Mouse (Mus musculus) Muller cell, postnatal 12 days (primary cell): ENCODE measurements at regions not wholly inside any gene's neighbourhood (a gene's known extent, or its start where the extent isn't known, plus 50 kb on each side); places are given as distances from the start of the nearest gene placed in this dataset.

Experiments
- DNase-seq: peaks from one replicate; pipeline ENCODE4 v3.0.0-alpha.2; 2015; ENCODE audit errors: inconsistent ontology term

DNA sequence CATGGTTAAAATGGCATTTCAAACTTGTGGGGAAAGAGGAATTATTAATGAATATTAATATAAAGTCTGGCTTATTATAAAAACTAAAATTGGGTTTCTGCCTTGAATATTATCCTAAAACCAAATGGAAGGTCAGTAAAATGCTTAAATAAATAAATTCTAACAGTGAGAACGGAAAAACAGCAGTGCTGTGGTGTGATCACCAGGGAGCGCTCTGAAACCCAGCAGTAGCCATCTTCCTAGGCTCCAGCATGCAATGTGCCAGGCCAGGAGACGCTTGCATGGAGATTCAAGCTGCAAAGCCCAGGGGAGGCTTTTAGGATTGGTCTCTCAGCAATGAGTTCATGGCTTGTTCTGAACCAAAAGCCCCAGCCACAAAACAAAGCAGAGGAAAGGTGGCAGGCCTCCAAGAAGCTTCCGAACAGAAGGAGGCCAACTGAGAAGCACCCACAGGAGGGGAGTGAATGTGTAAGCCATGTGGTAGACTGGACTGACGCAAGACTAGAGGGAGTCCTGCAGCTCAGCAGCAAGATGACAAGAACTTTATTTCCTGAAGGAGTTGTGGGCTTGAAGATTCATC, 52.3 kb upstream of the Bace2 start:
- DNase-seq, result peak; percentile 78
